Mouse (Mus musculus): ENCODE results near the gene Bloc1s3.
"Not testable (repeated sequence)": the region's sequence is repeated elsewhere in the genome, so short reads cannot be mapped to it uniquely, and the experiment has no call there.

Bloc1s3 gene

GRCm38 (mm10) chr7:19517652-19518365 is 9.6 kb upstream of the Bloc1s3 start, which contains the start of gene Nkpd1:
Nkpd1 (plus strand) TSS chr7:19517838.
- no peak for DNase-seq (ENCODE audit: low read depth, low spot score)

- DNase-seq (ENCODE audit: low read depth, low spot score), result no peak
Measured at GRCm38 (mm10) chr7:19512353-19512752, 4.2 kb upstream of the Bloc1s3 start.

- not testable (repeated sequence) for DNase-seq (ENCODE audit: low read depth, low spot score)
Measured at GRCm38 (mm10) chr7:19511934-19512333, 3.8 kb upstream of the Bloc1s3 start.

- DNase-seq (ENCODE audit: low read depth, low spot score), result no peak
Measured at GRCm38 (mm10) chr7:19509786-19510185, 1.6 kb upstream of the Bloc1s3 start.

- DNase-seq (ENCODE audit: low read depth, low spot score), result no peak
Measured at GRCm38 (mm10) chr7:19508924-19509568, 879 bp upstream of the Bloc1s3 start.

GRCm38 (mm10) chr7:19507612-19507981 is 570 bp downstream of the Bloc1s3 start:
- no peak for DNase-seq (ENCODE audit: low read depth, low spot score)

- DNase-seq (ENCODE audit: low read depth, low spot score), result no peak
Measured at GRCm38 (mm10) chr7:19506969-19507611, 1.1 kb downstream of the Bloc1s3 start.

GRCm38 (mm10) chr7:19506326-19506725 is 1.8 kb downstream of the Bloc1s3 start:
- DNase-seq (ENCODE audit: low read depth, low spot score), result no peak

- DNase-seq (ENCODE audit: low read depth, low spot score), result peak; percentile 60
Measured at GRCm38 (mm10) chr7:19503481-19504068, 4.6 kb downstream of the Bloc1s3 start.

- no peak for DNase-seq (ENCODE audit: low read depth, low spot score)
Measured at GRCm38 (mm10) chr7:19501658-19502057, 6.5 kb downstream of the Bloc1s3 start.

GRCm38 (mm10) chr7:19500420-19501363 is 7.5 kb downstream of the Bloc1s3 start:
- no peak for DNase-seq (ENCODE audit: low read depth, low spot score)

- no peak for DNase-seq (ENCODE audit: low read depth, low spot score)
Measured at GRCm38 (mm10) chr7:19498326-19498725, 9.8 kb downstream of the Bloc1s3 start.

- no peak for DNase-seq (ENCODE audit: low read depth, low spot score)
Measured at GRCm38 (mm10) chr7:19496214-19496555, 12.0 kb downstream of the Bloc1s3 start.

- DNase-seq (ENCODE audit: low read depth, low spot score), result no peak
Measured at GRCm38 (mm10) chr7:19495521-19496213, 12.5 kb downstream of the Bloc1s3 start.

GRCm38 (mm10) chr7:19494751-19495474 is 13.3 kb downstream of the Bloc1s3 start:
- no peak for DNase-seq (ENCODE audit: low read depth, low spot score)

GRCm38 (mm10) chr7:19491731-19492130 is 16.4 kb downstream of the Bloc1s3 start:
- DNase-seq (ENCODE audit: low read depth, low spot score), result no peak

GRCm38 (mm10) chr7:19489525-19489924 is 18.6 kb downstream of the Bloc1s3 start:
- no peak for DNase-seq (ENCODE audit: low read depth, low spot score)

- no peak for DNase-seq (ENCODE audit: low read depth, low spot score)
Measured at GRCm38 (mm10) chr7:19486549-19486948, 21.6 kb downstream of the Bloc1s3 start.

- DNase-seq (ENCODE audit: low read depth, low spot score), result no peak
Measured at GRCm38 (mm10) chr7:19485488-19485887, 22.7 kb downstream of the Bloc1s3 start.

- DNase-seq (ENCODE audit: low read depth, low spot score), result no peak
Measured at GRCm38 (mm10) chr7:19483281-19483680, 24.9 kb downstream of the Bloc1s3 start.

Data from skeletal muscle tissue, adult 2 months (tissue).